Mouse (Mus musculus): ENCODE measurements around the gene Atp6v1g2. TPM values are rescaled to one million over a fixed set of nuclear protein-coding genes. Genes with fewer than 3 reads are reported as not detected.

The Atp6v1g2 gene
- polyA plus RNA-seq, 1 experiment = 74.9 TPM

DNA sequence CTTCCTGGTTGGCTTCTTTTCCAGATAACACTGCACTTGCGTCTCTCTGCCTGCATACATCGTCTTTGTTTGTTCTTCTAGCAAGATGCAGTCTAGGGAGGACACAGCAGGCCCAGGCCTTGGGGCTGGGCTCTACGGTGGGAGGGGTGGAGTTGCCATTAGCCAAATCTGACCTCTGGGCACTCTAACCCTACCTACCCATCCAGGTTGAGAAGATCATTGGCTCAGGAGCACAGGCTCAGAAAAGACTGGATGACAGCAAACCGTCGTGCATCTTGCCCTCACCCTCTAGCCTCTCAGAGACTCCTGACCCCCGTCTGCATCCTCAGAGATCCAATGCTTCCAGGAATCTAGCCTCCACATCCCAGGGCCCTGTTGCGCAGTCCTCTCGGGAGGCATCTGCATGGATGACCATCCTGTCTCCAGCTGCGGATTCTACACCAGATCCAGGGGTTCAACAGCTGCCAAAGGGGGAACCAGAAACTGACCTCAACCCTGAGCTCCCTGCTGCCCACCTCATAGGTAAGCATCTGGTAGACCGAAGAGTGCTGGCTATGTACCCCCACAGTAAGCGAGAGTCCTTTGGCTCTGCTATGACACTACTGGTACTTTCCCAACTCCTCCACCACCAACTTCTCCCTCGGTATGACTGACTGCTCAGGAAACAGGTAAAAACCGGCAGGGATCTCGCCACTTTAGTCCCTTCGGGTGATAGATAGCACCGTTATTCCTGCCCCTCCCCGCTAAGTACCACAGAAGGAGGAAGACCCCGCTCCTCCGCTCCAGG is 38.4 kb upstream of the Atp6v1g2 start:
- DNase-seq (ENCODE audit: low read depth) = no peak
- TF ChIP-seq POLR2A (IDR thresholded peaks at IDR 0.05; ENCODE audit: borderline replicate concordance, extremely low read depth, insufficient read depth, insufficient read length, poor library complexity, severe bottlenecking) = no peak
- no peak for TF ChIP-seq CTCF (IDR thresholded peaks at IDR 0.05; ENCODE audit: borderline replicate concordance, extremely low read depth, insufficient read depth, insufficient read length)

- TF ChIP-seq CTCF (IDR thresholded peaks at IDR 0.05; ENCODE audit: borderline replicate concordance, extremely low read depth, insufficient read depth, insufficient read length) (peak; percentile 86), POLR2A (IDR thresholded peaks at IDR 0.05; ENCODE audit: borderline replicate concordance, extremely low read depth, insufficient read depth, insufficient read length, poor library complexity, severe bottlenecking) (no peak)
- DNase-seq (ENCODE audit: low read depth) = peak; percentile 71
Measured at GRCm38 (mm10) chr17:35195631-35196320, 37.7 kb upstream of the Atp6v1g2 start.

- TF ChIP-seq CTCF (IDR thresholded peaks at IDR 0.05; ENCODE audit: borderline replicate concordance, extremely low read depth, insufficient read depth, insufficient read length) (no peak), POLR2A (IDR thresholded peaks at IDR 0.05; ENCODE audit: borderline replicate concordance, extremely low read depth, insufficient read depth, insufficient read length, poor library complexity, severe bottlenecking) (no peak)
- DNase-seq (ENCODE audit: low read depth) = no peak
Measured at GRCm38 (mm10) chr17:35196321-35196641, 37.2 kb upstream of the Atp6v1g2 start.

DNA sequence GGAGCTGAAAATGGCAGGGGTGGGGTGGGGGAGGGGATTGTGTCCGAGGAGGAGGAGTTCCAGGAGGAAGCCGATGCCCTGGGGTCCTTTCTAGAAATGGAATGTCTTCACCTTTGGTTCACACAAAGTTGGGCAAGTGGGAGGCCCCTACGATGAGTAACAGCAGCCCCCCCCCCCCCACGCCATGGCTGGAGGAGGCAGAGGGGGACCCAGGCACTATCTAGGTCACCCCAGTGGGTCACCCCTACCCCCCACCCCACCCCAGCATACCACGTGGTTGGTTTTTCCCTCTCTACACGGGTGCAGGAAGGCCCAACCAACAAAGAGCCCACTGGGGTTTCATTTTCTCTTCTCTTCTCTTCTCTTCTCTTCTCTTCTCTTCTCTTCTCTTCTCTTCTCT is 36.3 kb upstream of the Atp6v1g2 start:
- no peak for DNase-seq (ENCODE audit: low read depth)
- no peak for TF ChIP-seq CTCF (IDR thresholded peaks at IDR 0.05; ENCODE audit: borderline replicate concordance, extremely low read depth, insufficient read depth, insufficient read length)
- TF ChIP-seq POLR2A (IDR thresholded peaks at IDR 0.05; ENCODE audit: borderline replicate concordance, extremely low read depth, insufficient read depth, insufficient read length, poor library complexity, severe bottlenecking) = no peak

DNA sequence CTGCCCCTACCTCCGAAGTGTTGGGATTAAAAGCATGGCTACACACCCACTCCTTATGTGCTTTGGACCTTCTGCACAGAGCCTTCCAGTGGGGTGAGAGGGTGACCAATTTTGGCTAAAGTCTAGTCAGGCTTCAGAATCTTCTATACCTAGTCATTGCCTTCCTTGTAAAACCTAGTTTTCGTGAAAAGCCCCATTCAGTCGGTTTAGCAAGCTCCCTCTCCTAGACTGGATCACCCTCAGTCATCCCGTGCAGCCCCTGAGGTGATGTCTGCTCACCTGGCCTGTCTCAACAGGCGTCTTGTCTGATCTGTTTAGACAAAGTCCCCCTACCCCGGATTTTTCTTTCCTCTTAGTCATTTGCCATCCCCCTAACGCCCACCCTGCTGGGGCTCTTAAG is 35.4 kb upstream of the Atp6v1g2 start:
- TF ChIP-seq POLR2A (IDR thresholded peaks at IDR 0.05; ENCODE audit: borderline replicate concordance, extremely low read depth, insufficient read depth, insufficient read length, poor library complexity, severe bottlenecking) (no peak), CTCF (IDR thresholded peaks at IDR 0.05; ENCODE audit: borderline replicate concordance, extremely low read depth, insufficient read depth, insufficient read length) (no peak)
- no peak for DNase-seq (ENCODE audit: low read depth)

- no peak for DNase-seq (ENCODE audit: low read depth)
- TF ChIP-seq POLR2A (IDR thresholded peaks at IDR 0.05; ENCODE audit: borderline replicate concordance, extremely low read depth, insufficient read depth, insufficient read length, poor library complexity, severe bottlenecking) (no peak), CTCF (IDR thresholded peaks at IDR 0.05; ENCODE audit: borderline replicate concordance, extremely low read depth, insufficient read depth, insufficient read length) (no peak)
Measured at GRCm38 (mm10) chr17:35198946-35199345, 34.5 kb upstream of the Atp6v1g2 start.

- no peak for TF ChIP-seq POLR2A (IDR thresholded peaks at IDR 0.05; ENCODE audit: borderline replicate concordance, extremely low read depth, insufficient read depth, insufficient read length, poor library complexity, severe bottlenecking)
- no peak for TF ChIP-seq CTCF (IDR thresholded peaks at IDR 0.05; ENCODE audit: borderline replicate concordance, extremely low read depth, insufficient read depth, insufficient read length)
Measured at GRCm38 (mm10) chr17:35200398-35200797, 33.1 kb upstream of the Atp6v1g2 start.

GRCm38 (mm10) chr17:35201128-35201527 is 32.3 kb upstream of the Atp6v1g2 start:
- no peak for TF ChIP-seq CTCF (IDR thresholded peaks at IDR 0.05; ENCODE audit: borderline replicate concordance, extremely low read depth, insufficient read depth, insufficient read length)
- TF ChIP-seq POLR2A (IDR thresholded peaks at IDR 0.05; ENCODE audit: borderline replicate concordance, extremely low read depth, insufficient read depth, insufficient read length, poor library complexity, severe bottlenecking) = no peak
- no peak for DNase-seq (ENCODE audit: low read depth)

More at GRCm38 (mm10) chr17:35200398-35200797, 33.1 kb upstream of the Atp6v1g2 start:
- DNase-seq (ENCODE audit: low read depth) = no peak

DNA sequence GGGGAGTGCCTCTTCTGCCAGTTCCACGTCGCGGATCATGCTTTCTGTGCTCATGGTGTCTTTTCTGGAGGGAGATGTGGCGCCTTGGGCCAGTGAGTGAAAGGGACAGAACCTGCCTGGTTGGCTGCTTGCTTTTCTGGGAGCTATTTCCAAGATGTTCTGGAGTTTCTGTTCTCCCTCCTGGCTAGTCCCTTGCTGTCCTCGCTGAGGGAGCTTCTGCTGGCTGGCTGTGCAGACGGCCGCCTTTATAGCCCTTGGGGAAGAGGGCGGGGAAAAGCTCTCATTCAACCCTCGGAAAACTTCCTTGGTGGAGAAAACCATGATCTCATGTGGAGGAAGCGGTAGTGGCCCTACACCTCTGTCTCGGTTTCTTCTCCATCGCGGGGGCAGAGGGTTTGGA is 31.7 kb upstream of the Atp6v1g2 start, which contains the start of gene Tnf:
Gene Tnf, minus strand, starts transcription at position 221 of the 400 bp plus-strand sequence.
- DNase-seq (ENCODE audit: low read depth) = no peak
- TF ChIP-seq CTCF (IDR thresholded peaks at IDR 0.05; ENCODE audit: borderline replicate concordance, extremely low read depth, insufficient read depth, insufficient read length) = no peak
- TF ChIP-seq POLR2A (IDR thresholded peaks at IDR 0.05; ENCODE audit: borderline replicate concordance, extremely low read depth, insufficient read depth, insufficient read length, poor library complexity, severe bottlenecking) = no peak

GRCm38 (mm10) chr17:35202442-35202841 is 31.0 kb upstream of the Atp6v1g2 start:
- TF ChIP-seq POLR2A (IDR thresholded peaks at IDR 0.05; ENCODE audit: borderline replicate concordance, extremely low read depth, insufficient read depth, insufficient read length, poor library complexity, severe bottlenecking) (no peak), CTCF (IDR thresholded peaks at IDR 0.05; ENCODE audit: borderline replicate concordance, extremely low read depth, insufficient read depth, insufficient read length) (no peak)
- DNase-seq (ENCODE audit: low read depth) = no peak

DNA sequence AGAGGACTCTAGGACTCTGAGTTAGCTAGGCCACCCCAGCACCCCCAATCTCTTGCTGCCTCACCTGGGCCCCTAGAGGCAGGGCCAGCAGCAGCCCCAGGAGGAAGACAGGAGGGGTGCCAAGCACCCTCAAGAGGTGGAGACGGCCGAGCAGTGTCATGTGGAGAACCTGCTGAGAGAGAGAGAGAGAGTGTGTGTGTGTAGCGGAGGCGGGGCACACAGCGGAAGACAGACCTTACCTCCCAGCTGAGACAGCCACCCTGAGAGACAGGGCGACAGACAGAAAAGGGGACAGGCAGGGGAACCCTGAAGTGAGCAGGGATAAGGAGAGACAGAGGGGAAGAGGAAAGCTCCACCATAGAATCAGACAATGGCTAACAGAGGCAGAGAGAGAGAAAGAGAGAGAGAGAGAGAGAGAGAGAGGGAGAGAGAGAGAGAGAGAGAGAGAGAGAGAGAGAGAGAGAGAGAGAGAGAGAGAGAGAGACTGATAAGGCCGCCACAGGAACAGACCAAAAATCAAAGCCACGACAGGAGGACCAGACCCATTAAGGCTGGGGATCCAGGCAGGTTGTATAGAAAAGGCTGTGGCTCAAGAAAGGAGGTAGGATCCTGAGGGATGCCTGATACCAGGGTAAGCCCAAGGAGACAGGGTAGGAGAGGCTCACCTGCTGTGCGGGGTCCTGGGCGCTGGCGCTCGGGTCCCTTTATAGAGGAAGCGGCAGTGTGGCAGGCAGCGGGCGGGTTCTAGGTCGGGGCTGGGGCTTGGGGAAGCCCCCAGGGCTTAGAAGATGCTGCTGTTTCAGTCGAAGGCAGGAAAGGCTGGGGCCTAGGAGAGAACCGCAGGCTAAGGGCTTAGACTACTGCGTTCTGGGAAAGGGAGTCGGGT is 28.7 kb upstream of the Atp6v1g2 start, which contains the start of gene Lta:
Gene Lta, minus strand, starts transcription at position 858 of the 886 bp plus-strand sequence.
- no peak for DNase-seq (ENCODE audit: low read depth)
- TF ChIP-seq POLR2A (IDR thresholded peaks at IDR 0.05; ENCODE audit: borderline replicate concordance, extremely low read depth, insufficient read depth, insufficient read length, poor library complexity, severe bottlenecking) (no peak), CTCF (IDR thresholded peaks at IDR 0.05; ENCODE audit: borderline replicate concordance, extremely low read depth, insufficient read depth, insufficient read length) (no peak)

All from brain, embryonic 14.5 days (tissue).